Mouse (Mus musculus): Measurements from ENCODE around the gene Actr1a.

DNA sequence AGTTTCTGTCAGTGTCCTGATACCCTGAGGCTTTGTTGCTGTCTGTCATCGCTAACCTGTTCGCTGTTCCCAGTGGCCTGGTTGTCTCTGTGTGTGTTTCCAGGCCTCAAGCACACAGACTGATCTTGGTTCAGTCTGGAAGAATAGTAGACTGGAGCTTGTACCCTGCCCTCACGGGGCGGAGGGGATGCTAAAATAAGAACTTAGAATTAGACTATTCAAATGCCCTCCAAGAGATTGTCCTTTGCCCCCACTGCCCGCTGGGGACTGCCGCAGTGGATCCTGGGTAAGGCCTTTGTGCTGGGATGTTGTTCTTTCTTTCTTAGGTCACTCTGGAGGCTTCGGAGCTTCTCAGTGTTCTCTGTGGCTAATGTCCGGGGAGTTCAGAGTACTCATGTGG lies 29.7 kb upstream of the Actr1a start:
- TF ChIP-seq POLR2A (IDR thresholded peaks at IDR 0.05; ENCODE audit: insufficient read depth, low read length) (no peak), CTCF (IDR thresholded peaks at IDR 0.05; ENCODE audit: low read depth, low read length) (no peak)

Data from ES-Bruce4 (cell line).